Mouse (Mus musculus): Measurements from ENCODE around the gene Olfr603. TPM values are rescaled to one million over a fixed set of nuclear protein-coding genes. Genes with fewer than 3 reads are reported as not detected.
"Not testable (repeated sequence)": the region's sequence is repeated elsewhere in the genome, so short reads cannot be mapped to it uniquely, and the experiment has no call there.

Olfr603 gene
- polyA plus RNA-seq (2015; fragmentation: Nextera tagmentation; extraction: Ambion mirVana), result not detected in 2 replicates

- Histone ChIP-seq H3K4me2 (ENCODE audit: low read depth, low read length) (no peak within 1 kb of the TSS), H3K9me3 (replicated peaks; ENCODE audit: control insufficient read depth, low read length) (no peaks in the 10 kb centered on the region), H3K27me3 (ENCODE audit: control insufficient read depth, insufficient read depth, low read length) (no peaks in the 10 kb centered on the region), H3K4me3 (replicated peaks; ENCODE audit: low read length) (no peak within 1 kb of the TSS), H3K27ac (ENCODE audit: low read length) (no peak within 1 kb of the TSS), H3K36me3 (ENCODE audit: control insufficient read depth, insufficient read depth, low read length) (no peaks in the 10 kb centered on the region), H3K9ac (ENCODE audit: low read length) (no peak within 1 kb of the TSS), H3K4me1 (ENCODE audit: control insufficient read depth, insufficient read depth, low read length) (no peaks in the 10 kb centered on the region)
- no peak for ATAC-seq (ENCODE audit: insufficient read depth, low FRiP score)
These were observed at the start of gene Olfr603 for GRCm38 (mm10) chr7:103386077-103386476. Gene Olfr603 (minus strand): TSS chr7:103386177.

- not testable (repeated sequence) for ATAC-seq (ENCODE audit: insufficient read depth, low FRiP score); H3K4me3 ChIP-seq (replicated peaks; ENCODE audit: low read length); H3K27me3 ChIP-seq (ENCODE audit: control insufficient read depth, insufficient read depth, low read length); H3K36me3 ChIP-seq (ENCODE audit: control insufficient read depth, insufficient read depth, low read length); H3K4me2 ChIP-seq (ENCODE audit: low read depth, low read length); H3K9me3 ChIP-seq (replicated peaks; ENCODE audit: control insufficient read depth, low read length); H3K4me1 ChIP-seq (ENCODE audit: control insufficient read depth, insufficient read depth, low read length); H3K9ac ChIP-seq (ENCODE audit: low read length); H3K27ac ChIP-seq (ENCODE audit: low read length)
- WGBS, result 56% methylated on average over 1 of the region's 1 CpGs
These were observed 28.8 kb upstream of the Olfr603 start, which contains the start of gene Usp17lc for GRCm38 (mm10) chr7:103414772-103415171. Gene Usp17lc (plus strand): TSS chr7:103415072.

GRCm38 (mm10) chr7:103406521-103407055, 20.6 kb upstream of the Olfr603 start:
- ATAC-seq (ENCODE audit: insufficient read depth, low FRiP score); H3K9me3 ChIP-seq (replicated peaks; ENCODE audit: control insufficient read depth, low read length); H3K9ac ChIP-seq (ENCODE audit: low read length); H3K27me3 ChIP-seq (ENCODE audit: control insufficient read depth, insufficient read depth, low read length); H3K27ac ChIP-seq (ENCODE audit: low read length); H3K4me3 ChIP-seq (replicated peaks; ENCODE audit: low read length); H3K4me2 ChIP-seq (ENCODE audit: low read depth, low read length); H3K36me3 ChIP-seq (ENCODE audit: control insufficient read depth, insufficient read depth, low read length); H3K4me1 ChIP-seq (ENCODE audit: control insufficient read depth, insufficient read depth, low read length): not testable (repeated sequence)
- 67% methylated on average over 3 of the region's 3 CpGs for WGBS

- 12% methylated on average over 1 of the region's 1 CpGs for WGBS
- ATAC-seq (ENCODE audit: insufficient read depth, low FRiP score), result no peak
These were observed 13.0 kb upstream of the Olfr603 start for GRCm38 (mm10) chr7:103398981-103399380.

GRCm38 (mm10) chr7:103397758-103398157, 11.8 kb upstream of the Olfr603 start:
- Histone ChIP-seq H3K36me3 (ENCODE audit: control insufficient read depth, insufficient read depth, low read length) (no peaks in the 10 kb centered on the region), H3K4me1 (ENCODE audit: control insufficient read depth, insufficient read depth, low read length) (no peaks in the 10 kb centered on the region), H3K9ac (ENCODE audit: low read length) (no peak overlapping the region), H3K4me3 (replicated peaks; ENCODE audit: low read length) (no peak overlapping the region), H3K9me3 (replicated peaks; ENCODE audit: control insufficient read depth, low read length) (no peaks in the 10 kb centered on the region), H3K4me2 (ENCODE audit: low read depth, low read length) (no peak overlapping the region), H3K27ac (ENCODE audit: low read length) (no peak overlapping the region), H3K27me3 (ENCODE audit: control insufficient read depth, insufficient read depth, low read length) (no peaks in the 10 kb centered on the region)
- no peak for ATAC-seq (ENCODE audit: insufficient read depth, low FRiP score)

More at GRCm38 (mm10) chr7:103398981-103399380, 13.0 kb upstream of the Olfr603 start:
- Histone ChIP-seq H3K36me3 (ENCODE audit: control insufficient read depth, insufficient read depth, low read length) (no peaks in the 10 kb centered on the region), H3K4me1 (ENCODE audit: control insufficient read depth, insufficient read depth, low read length) (no peaks in the 10 kb centered on the region), H3K27ac (ENCODE audit: low read length) (no peak overlapping the region), H3K27me3 (ENCODE audit: control insufficient read depth, insufficient read depth, low read length) (no peaks in the 10 kb centered on the region), H3K4me3 (replicated peaks; ENCODE audit: low read length) (no peak overlapping the region), H3K4me2 (ENCODE audit: low read depth, low read length) (no peak overlapping the region), H3K9ac (ENCODE audit: low read length) (no peak overlapping the region), H3K9me3 (replicated peaks; ENCODE audit: control insufficient read depth, low read length) (no peaks in the 10 kb centered on the region)

- Histone ChIP-seq H3K36me3 (ENCODE audit: control insufficient read depth, insufficient read depth, low read length) (no peaks in the 10 kb centered on the region), H3K9me3 (replicated peaks; ENCODE audit: control insufficient read depth, low read length) (no peaks in the 10 kb centered on the region), H3K4me2 (ENCODE audit: low read depth, low read length) (no peak within 1 kb of the TSS), H3K4me1 (ENCODE audit: control insufficient read depth, insufficient read depth, low read length) (no peaks in the 10 kb centered on the region), H3K9ac (ENCODE audit: low read length) (no peak within 1 kb of the TSS), H3K4me3 (replicated peaks; ENCODE audit: low read length) (no peak within 1 kb of the TSS), H3K27me3 (ENCODE audit: control insufficient read depth, insufficient read depth, low read length) (no peaks in the 10 kb centered on the region), H3K27ac (ENCODE audit: low read length) (no peak within 1 kb of the TSS)
- WGBS, result 85% methylated on average over 1 of the region's 1 CpGs
- ATAC-seq (ENCODE audit: insufficient read depth, low FRiP score), result no peak
These were observed 23.4 kb downstream of the Olfr603 start, which contains the start of gene Olfr601 for GRCm38 (mm10) chr7:103362555-103362954. Gene Olfr601 (minus strand): TSS chr7:103362655.

- Histone ChIP-seq H3K4me1 (ENCODE audit: control insufficient read depth, insufficient read depth, low read length) (no peaks in the 10 kb centered on the region), H3K4me3 (replicated peaks; ENCODE audit: low read length) (no peak within 1 kb of the TSS), H3K9me3 (replicated peaks; ENCODE audit: control insufficient read depth, low read length) (no peaks in the 10 kb centered on the region), H3K9ac (ENCODE audit: low read length) (no peak within 1 kb of the TSS), H3K27me3 (ENCODE audit: control insufficient read depth, insufficient read depth, low read length) (no peaks in the 10 kb centered on the region), H3K36me3 (ENCODE audit: control insufficient read depth, insufficient read depth, low read length) (no peaks in the 10 kb centered on the region), H3K4me2 (ENCODE audit: low read depth, low read length) (no peak within 1 kb of the TSS), H3K27ac (ENCODE audit: low read length) (no peak within 1 kb of the TSS)
- no peak for ATAC-seq (ENCODE audit: insufficient read depth, low FRiP score)
These were observed 36.4 kb downstream of the Olfr603 start, which contains the start of gene Olfr600 for GRCm38 (mm10) chr7:103349569-103349968. Gene Olfr600 (minus strand): TSS chr7:103349669.

GRCm38 (mm10) chr7:103335617-103336016, 50.4 kb downstream of the Olfr603 start, which contains the start of gene Olfr599:
Gene Olfr599 (plus strand): TSS chr7:103335917.
- no peak within 1 kb of the TSS for H3K4me3 ChIP-seq (replicated peaks; ENCODE audit: low read length)
- H3K9me3 ChIP-seq (replicated peaks; ENCODE audit: control insufficient read depth, low read length), result no peaks in the 10 kb centered on the region
- no peak within 1 kb of the TSS for H3K9ac ChIP-seq (ENCODE audit: low read length)
- H3K4me1 ChIP-seq (ENCODE audit: control insufficient read depth, insufficient read depth, low read length), result no peaks in the 10 kb centered on the region
- H3K4me2 ChIP-seq (ENCODE audit: low read depth, low read length), result no peak within 1 kb of the TSS
- 79% methylated on average over 1 of the region's 1 CpGs for WGBS
- H3K27me3 ChIP-seq (ENCODE audit: control insufficient read depth, insufficient read depth, low read length), result no peaks in the 10 kb centered on the region
- ATAC-seq (ENCODE audit: insufficient read depth, low FRiP score), result no peak
- no peak within 1 kb of the TSS for H3K27ac ChIP-seq (ENCODE audit: low read length)
- H3K36me3 ChIP-seq (ENCODE audit: control insufficient read depth, insufficient read depth, low read length), result no peaks in the 10 kb centered on the region

All from stomach, embryonic 16.5 days (tissue).